Mouse (Mus musculus) midbrain, postnatal 0 days (tissue): Measurements from ENCODE around the gene Tdp1. TPM values are rescaled to one million over a fixed set of nuclear protein-coding genes. Genes with fewer than 3 reads are reported as not detected.

ENCODE experiments used
- ATAC-seq: fragments of 200-750 bp; cut with Nextera tagmentation; 2 replicates; pipeline ENCODE4 v1.8.0; 2017; ENCODE audit warnings: moderate number of reproducible peaks, mild to moderate bottlenecking, moderate TSS enrichment, moderate library complexity; ENCODE audit not compliant: low FRiP score
- DNase-seq: peaks from one replicate; pipeline ENCODE4 v3.0.0-alpha.2; 2015; ENCODE audit warnings: low spot score
- H3K27ac ChIP-seq: fragments of 300-500 bp; sonication (generic); 2 replicates; pipeline ENCODE4 v1.5.1; 2014; ENCODE audit warnings: low read depth, mild to moderate bottlenecking, low read length, mixed read lengths
- H3K27me3 ChIP-seq: fragments of 300-500 bp; sonication (generic); 2 replicates; pipeline ENCODE4 v1.6.1; 2014; ENCODE audit warnings: low read length, control low read depth, mixed read lengths; ENCODE audit not compliant: insufficient read depth
- H3K36me3 ChIP-seq: fragments of 300-500 bp; sonication (generic); 2 replicates; pipeline ENCODE4 v1.6.1; 2014; ENCODE audit warnings: low read length, control low read depth, mixed read lengths; ENCODE audit not compliant: insufficient read depth
- H3K4me1 ChIP-seq: fragments of 300-500 bp; sonication (generic); 2 replicates; pipeline ENCODE4 v1.6.1; 2014; ENCODE audit warnings: mild to moderate bottlenecking, control low read depth, antibody characterized with exemption, low read length, mixed read lengths; ENCODE audit not compliant: insufficient read depth
- H3K4me2 ChIP-seq: fragments of 300-500 bp; sonication (generic); 2 replicates; pipeline ENCODE4 v1.6.1; 2014; ENCODE audit warnings: low read depth, mild to moderate bottlenecking, low read length, mixed read lengths; ENCODE audit not compliant: poor library complexity, severe bottlenecking
- H3K4me3 ChIP-seq: fragments of 300-500 bp; sonication (generic); 2 replicates; pipeline ENCODE4 v1.5.1; 2014; ENCODE audit warnings: low read depth, mild to moderate bottlenecking, low read length, moderate library complexity
- H3K9ac ChIP-seq: fragments of 300-500 bp; sonication (generic); replicated peaks from 2 replicates; pipeline ENCODE4 v1.6.1; 2014; ENCODE audit warnings: mild to moderate bottlenecking, low read length, moderate library complexity, mixed read lengths; ENCODE audit not compliant: poor library complexity, severe bottlenecking
- H3K9me3 ChIP-seq: fragments of 300-500 bp; sonication (generic); 2 replicates; pipeline ENCODE4 v1.6.1; 2016; ENCODE audit warnings: low read length, control low read depth
- CTCF ChIP-seq: IDR thresholded peaks from 2 replicates; pipeline ENCODE4 v1.5.1; 2016; ENCODE audit warnings: antibody characterized with exemption, mild to moderate bottlenecking
- WGBS: fragments of 180-500 bp; shearing (Covaris S2); extraction: QIAGEN DNeasy Blood & Tissue Kit; methylation state at CpG from one replicate; pipeline ENCODE4 v1.1.7; 2014; 5-methylcytosine and 5-hydroxymethylcytosine counted together
- polyA plus RNA-seq: library from polyadenylated mRNA; unstranded; fragments of >200 nt; fragmentation: Nextera tagmentation; extraction: Ambion mirVana; gene quantifications from 2 replicates; pipeline ENCODE4 v1.2.1, GENCODE M21; 2015
- total RNA-seq: library from RNA; depleted of rRNA; stranded (reverse); fragments of >200 nt; gene quantifications from 2 replicates; pipeline ENCODE4 v1.2.3, GENCODE M21; 2014

Gene Tdp1
- total and polyA plus RNA-seq, 2 experiments from 2014 or later = 19.0 to 31.8 TPM

DNA sequence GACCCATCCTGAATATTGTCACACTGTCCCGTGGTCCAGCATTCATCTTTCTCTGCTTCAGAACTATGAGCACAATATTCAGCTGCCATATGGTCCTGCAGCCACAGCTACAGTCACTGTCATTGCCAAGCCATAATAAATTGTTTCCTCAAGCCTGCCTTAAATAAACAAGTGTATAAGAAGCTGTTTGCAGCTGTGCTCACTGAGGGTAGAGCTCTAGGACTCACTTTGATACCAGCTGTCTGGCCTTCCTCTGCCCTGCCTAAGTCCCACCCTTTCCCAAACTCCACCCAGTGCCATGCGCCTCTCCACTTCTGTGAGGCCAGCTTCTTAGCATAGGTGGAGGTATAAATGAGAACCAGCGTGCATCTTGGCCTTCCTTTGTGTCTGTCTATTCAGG lies 49.3 kb downstream of the Tdp1 start:
- no peaks in the 10 kb centered on the region for H3K4me1 ChIP-seq
- WGBS = 98% methylated on average over 3 of the region's 3 CpGs
- no peak for ATAC-seq
- peaks cover 30% of the 10 kb centered on the region for H3K36me3 ChIP-seq
- no peak for DNase-seq
- no peaks in the 10 kb centered on the region for H3K9me3 ChIP-seq
- no peak for TF ChIP-seq CTCF
- H3K9ac ChIP-seq = no peak overlapping the region
- H3K27me3 ChIP-seq = no peaks in the 10 kb centered on the region
- H3K4me3 ChIP-seq = no peak overlapping the region
- H3K27ac ChIP-seq = no peak overlapping the region
- no peak overlapping the region for H3K4me2 ChIP-seq

DNA sequence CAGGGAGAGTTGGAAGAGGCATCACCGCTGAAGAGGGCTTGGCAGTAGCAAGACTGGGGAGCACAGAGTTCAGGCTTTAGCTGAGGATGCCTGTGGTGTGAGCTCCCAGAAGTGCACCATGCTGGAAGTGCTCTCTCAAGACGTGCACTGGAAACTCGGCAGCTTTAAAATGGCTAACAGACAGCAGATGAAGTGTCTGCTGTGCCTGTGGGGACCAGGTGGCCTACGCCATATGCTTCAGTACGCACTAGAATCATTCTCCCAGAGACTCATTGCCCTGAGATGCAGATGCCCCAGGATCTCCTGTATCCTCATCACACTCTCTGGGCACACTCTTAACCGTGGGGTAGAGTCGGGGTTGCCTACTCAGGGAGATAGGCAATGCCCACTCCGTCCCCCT lies 51.1 kb downstream of the Tdp1 start:
- Histone ChIP-seq H3K27ac (no peak overlapping the region), H3K4me1 (no peaks in the 10 kb centered on the region), H3K9me3 (no peaks in the 10 kb centered on the region), H3K27me3 (no peaks in the 10 kb centered on the region), H3K4me3 (no peak overlapping the region), H3K9ac (no peak overlapping the region), H3K36me3 (peaks cover 32% of the 10 kb centered on the region), H3K4me2 (no peak overlapping the region)
- DNase-seq (no peak), ATAC-seq (no peak)
- no peak for TF ChIP-seq CTCF
- WGBS = 89% methylated on average over 8 of the region's 8 CpGs

DNA sequence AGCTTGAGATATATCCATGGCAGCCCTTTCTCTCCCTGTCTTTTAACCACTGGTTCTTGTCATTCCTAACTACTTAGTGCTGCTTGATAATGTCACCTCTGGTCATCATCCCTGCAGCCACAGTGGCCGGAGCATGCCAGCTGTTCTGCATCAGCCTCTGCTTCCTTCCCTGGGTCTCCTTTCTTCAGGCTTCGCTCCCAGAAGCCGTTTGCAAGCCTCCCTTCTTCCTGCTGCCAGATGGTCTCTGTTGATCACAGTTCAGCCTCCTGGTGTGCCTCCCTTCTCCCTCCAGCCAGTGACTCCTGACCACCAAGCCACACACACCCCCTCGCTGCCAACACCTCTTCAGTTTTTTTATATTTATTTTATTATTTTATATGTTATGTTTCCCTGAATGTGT lies 54.2 kb downstream of the Tdp1 start:
- Histone ChIP-seq H3K36me3 (peaks cover 29% of the 10 kb centered on the region), H3K27ac (no peak overlapping the region), H3K9ac (no peak overlapping the region), H3K27me3 (no peaks in the 10 kb centered on the region), H3K9me3 (no peaks in the 10 kb centered on the region), H3K4me2 (no peak overlapping the region), H3K4me3 (no peak overlapping the region), H3K4me1 (no peaks in the 10 kb centered on the region)
- WGBS = 76% methylated on average over 4 of the region's 4 CpGs
- DNase-seq (no peak), ATAC-seq (no peak)
- TF ChIP-seq CTCF = no peak

DNA sequence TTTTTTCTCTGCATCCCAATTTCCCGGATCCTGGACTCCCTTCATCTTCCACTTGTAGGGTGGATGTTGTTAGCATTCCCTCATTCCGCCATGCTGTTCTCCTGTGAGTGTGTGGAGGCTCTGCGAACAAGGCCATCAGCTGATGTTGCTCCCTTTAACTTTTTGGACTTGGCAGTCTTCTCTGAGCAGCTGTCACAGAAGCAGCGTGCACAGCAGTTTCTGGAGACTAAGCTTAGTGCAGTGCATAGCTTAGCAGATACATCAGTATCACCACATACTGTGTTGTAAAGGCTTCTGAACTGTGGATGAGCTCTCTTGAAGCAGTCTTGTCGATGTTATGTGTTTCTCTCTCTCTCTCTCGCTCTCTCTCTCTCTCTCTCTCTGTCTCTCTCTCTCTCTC lies 54.9 kb downstream of the Tdp1 start:
- Histone ChIP-seq H3K9me3 (no peaks in the 10 kb centered on the region), H3K9ac (no peak overlapping the region), H3K27me3 (no peaks in the 10 kb centered on the region), H3K4me2 (no peak overlapping the region), H3K4me3 (no peak overlapping the region), H3K36me3 (peaks cover 29% of the 10 kb centered on the region), H3K4me1 (no peaks in the 10 kb centered on the region), H3K27ac (no peak overlapping the region)
- DNase-seq (no peak), ATAC-seq (no peak)
- TF ChIP-seq CTCF = no peak
- 79% methylated on average over 6 of the region's 6 CpGs for WGBS

GRCm38 (mm10) chr12:99940704-99941103 lies 56.4 kb downstream of the Tdp1 start:
- no peaks in the 10 kb centered on the region for H3K27me3 ChIP-seq
- ATAC-seq = no peak
- TF ChIP-seq CTCF = no peak
- no peaks in the 10 kb centered on the region for H3K4me1 ChIP-seq
- H3K9me3 ChIP-seq = no peaks in the 10 kb centered on the region
- no peak overlapping the region for H3K27ac ChIP-seq
- H3K4me2 ChIP-seq = no peak overlapping the region
- H3K9ac ChIP-seq = no peak overlapping the region
- DNase-seq = no peak
- H3K36me3 ChIP-seq = peaks cover 27% of the 10 kb centered on the region
- no peak overlapping the region for H3K4me3 ChIP-seq
- 79% methylated on average over 7 of the region's 7 CpGs for WGBS

DNA sequence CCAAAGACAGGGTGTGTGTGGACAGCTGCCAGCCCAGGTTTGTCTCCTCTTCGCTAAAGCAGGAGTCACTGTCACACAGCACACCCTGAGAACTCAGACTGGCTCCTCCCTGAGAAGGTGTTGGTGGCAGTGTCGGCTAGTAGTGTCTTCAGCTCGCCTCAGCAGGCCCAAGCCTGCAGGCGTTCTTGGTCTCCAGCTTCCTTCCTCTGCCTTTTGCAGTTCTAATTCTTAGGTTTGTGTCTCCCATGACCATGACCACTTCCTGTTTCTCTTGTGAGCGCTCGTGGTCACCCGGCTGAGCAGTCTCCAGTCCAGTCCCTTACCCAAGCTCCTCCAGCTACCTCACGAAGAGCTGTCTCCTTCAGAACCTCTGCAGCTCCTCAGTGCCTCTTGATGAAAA lies 58.1 kb downstream of the Tdp1 start:
- no peak overlapping the region for H3K9ac ChIP-seq
- DNase-seq (no peak), ATAC-seq (no peak)
- no peak overlapping the region for H3K27ac ChIP-seq
- H3K36me3 ChIP-seq = peaks cover 25% of the 10 kb centered on the region
- H3K4me2 ChIP-seq = no peak overlapping the region
- no peaks in the 10 kb centered on the region for H3K9me3 ChIP-seq
- 92% methylated on average over 8 of the region's 8 CpGs for WGBS
- no peak for TF ChIP-seq CTCF
- H3K4me1 ChIP-seq = no peaks in the 10 kb centered on the region
- no peaks in the 10 kb centered on the region for H3K27me3 ChIP-seq
- no peak overlapping the region for H3K4me3 ChIP-seq
